ENCODE assay signal across 8 mouse cellular contexts in genomic region chr11:100395200-100395599, GRCm38 (mm10). TPM values are rescaled to one million over a fixed set of nuclear protein-coding genes. Genes with fewer than 3 reads are reported as not detected.
A peak's percentile ranks its signal among the peaks of the same experiment; 100 is the strongest.
DNase-seq lines count a peak whose midpoint lies in the region; ATAC-seq and TF ChIP-seq lines count a peak whose summit lies in the region.

No protein-coding gene starts in this region.

- 9% methylated on average over 11 of the region's 11 CpGs for WGBS in cerebellum, adult 2 months
- 14% methylated on average over 11 of the region's 11 CpGs for WGBS in lung, adult 2 months

- no peak for TF ChIP-seq CTCF in cerebellum, adult 2 months (IDR thresholded peaks at IDR 0.05; ENCODE audit: borderline replicate concordance, insufficient read depth, low read depth, low read length)
- TF ChIP-seq CTCF in lung, adult 2 months (IDR thresholded peaks at IDR 0.05; ENCODE audit: insufficient read depth, low read length) = no peak

- H3K27ac ChIP-seq in cerebellum, adult 2 months (ENCODE audit: insufficient read depth, low read length) = peak overlapping the region; percentile 82

- H3K4me3 ChIP-seq in cerebellum, adult 2 months (replicated peaks; ENCODE audit: insufficient read depth, low read depth, low read length) = peak overlapping the region; percentile 83
- H3K4me3 ChIP-seq in lung, adult 2 months (replicated peaks; ENCODE audit: extremely low read depth, low read depth, low read length) = peak overlapping the region; percentile 97

- DNase-seq in Muller cell, postnatal 12 days (ENCODE audit: inconsistent ontology term) = peak; percentile 72
- peak; percentile 85 to 94 for DNase-seq in cerebellum, adult 2 months
- peak; percentile 99 for DNase-seq in heart, adult 11 months
- peak; percentile 96 for DNase-seq in kidney, adult 11 months
- peak; percentile 73 for DNase-seq in lung, adult 2 months
- DNase-seq in testis, postnatal 10 days (ENCODE audit: low spot score) = peak; percentile 65
- DNase-seq in B cell, adult 2 months = no peak

- ATAC-seq in megakaryocyte progenitor cell, adult 5-6 weeks (replicated peaks; ENCODE audit: poor library complexity) = no peak

- TF ChIP-seq POLR2A in cerebellum, adult 2 months (IDR thresholded peaks at IDR 0.05; ENCODE audit: borderline replicate concordance, insufficient read depth, low read length) = 0 out of 2 replicates have a peak, but pooled peaks have one; percentile 21
- TF ChIP-seq POLR2A in lung, adult 2 months (IDR thresholded peaks at IDR 0.05; ENCODE audit: borderline replicate concordance, extremely low read depth, low read depth, low read length) = no peak

- peaks cover 36% of the 10 kb centered on the region for H3K4me1 ChIP-seq in cerebellum, adult 2 months (ENCODE audit: control insufficient read depth, insufficient read depth, low read length)
- H3K4me1 ChIP-seq in lung, adult 2 months (ENCODE audit: control insufficient read depth, insufficient read depth, low read length) = peaks cover 51% of the 10 kb centered on the region

- no peaks in the 10 kb centered on the region for H3K27me3 ChIP-seq in cerebellum, adult 2 months (ENCODE audit: control insufficient read depth, insufficient read depth, low read length)

RNA-seq across cellular contexts. Expression of gene Jup, which starts 2.4 kb away (rescaled TPM):
- 127 and 162 TPM in 2 replicates for polyA plus RNA-seq in cerebellum, adult 2 months (2012; rRNA removed)
- 631 and 728 TPM in 2 replicates for polyA plus RNA-seq in lung, adult 2 months (2012; rRNA removed)
- total RNA-seq in megakaryocyte progenitor cell, adult 5-6 weeks (2015) = 1.5 and 4.0 TPM in 2 replicates
- 1.4 and 2.5 TPM in 2 replicates for total RNA-seq in megakaryocyte progenitor cell, adult 5-6 weeks (2017)

RNA-seq across cellular contexts. Expression of gene P3h4, which starts 19.4 kb away (rescaled TPM):
- polyA plus RNA-seq in cerebellum, adult 2 months (2012; rRNA removed) = 17.6 and 19.6 TPM in 2 replicates
- 40.6 and 53.9 TPM in 2 replicates for polyA plus RNA-seq in lung, adult 2 months (2012; rRNA removed)
- total RNA-seq in megakaryocyte progenitor cell, adult 5-6 weeks (2015) = 0.05 TPM in 1 of 2 replicates, not detected in the other
- 0.08 TPM in 1 of 2 replicates, not detected in the other for total RNA-seq in megakaryocyte progenitor cell, adult 5-6 weeks (2017)

RNA-seq across cellular contexts. Expression of gene Fkbp10, which starts 20.3 kb away (rescaled TPM):
- 8.0 and 8.6 TPM in 2 replicates for polyA plus RNA-seq in cerebellum, adult 2 months (2012; rRNA removed)
- polyA plus RNA-seq in lung, adult 2 months (2012; rRNA removed) = 41.5 and 42.5 TPM in 2 replicates
- total RNA-seq in megakaryocyte progenitor cell, adult 5-6 weeks (2015) = not detected in 2 replicates
- total RNA-seq in megakaryocyte progenitor cell, adult 5-6 weeks (2017) = not detected in 2 replicates

RNA-seq across cellular contexts. Expression of gene Hap1, which starts 39.3 kb away (rescaled TPM):
- 105 and 107 TPM in 2 replicates for polyA plus RNA-seq in cerebellum, adult 2 months (2012; rRNA removed)
- polyA plus RNA-seq in lung, adult 2 months (2012; rRNA removed) = 9.3 and 14.3 TPM in 2 replicates
- not detected in 2 replicates for total RNA-seq in megakaryocyte progenitor cell, adult 5-6 weeks (2015)
- total RNA-seq in megakaryocyte progenitor cell, adult 5-6 weeks (2017) = not detected in 2 replicates

RNA-seq across cellular contexts. Expression of gene Nt5c3b, which starts 46.4 kb away (rescaled TPM):
- 79.9 and 85.7 TPM in 2 replicates for polyA plus RNA-seq in cerebellum, adult 2 months (2012; rRNA removed)
- 21.7 and 31.5 TPM in 2 replicates for polyA plus RNA-seq in lung, adult 2 months (2012; rRNA removed)
- total RNA-seq in megakaryocyte progenitor cell, adult 5-6 weeks (2015) = 21.4 and 32.9 TPM in 2 replicates
- total RNA-seq in megakaryocyte progenitor cell, adult 5-6 weeks (2017) = 31.8 and 37.3 TPM in 2 replicates

Comparison
In these comparisons a context has a peak if more than half of its experiments do, and no peak if none do; other contexts are left out.
1. DNase-seq: peak in Muller cell, postnatal 12 days (single experiment), cerebellum, adult 2 months (2 of 2), heart, adult 11 months (single experiment), kidney, adult 11 months (single experiment), lung, adult 2 months (single experiment) and testis, postnatal 10 days (single experiment); none in B cell, adult 2 months (0 of 2).